Mouse (Mus musculus): ENCODE measurements at regions not wholly inside any gene's neighbourhood (a gene's known extent, or its start where the extent isn't known, plus 50 kb on each side); places are given as distances from the start of the nearest gene placed in this dataset.

GRCm38 (mm10) chr5:72219697-72220096, 51.7 kb upstream of the Commd8 start:
- Histone ChIP-seq H3K4me3 (ENCODE audit: insufficient read depth, low read length) (no peak overlapping the region), H3K27ac (ENCODE audit: insufficient read depth, low read depth, low read length) (no peak overlapping the region), H3K4me1 (ENCODE audit: control insufficient read depth, insufficient read depth, low read length) (peaks cover 20% of the 10 kb centered on the region)
- no peak for TF ChIP-seq POLR2A (IDR thresholded peaks at IDR 0.05; ENCODE audit: borderline replicate concordance, low read depth, low read length)
- TF ChIP-seq CTCF (IDR thresholded peaks at IDR 0.05; ENCODE audit: low read depth, low read length): no peak

- no peak for TF ChIP-seq CTCF (IDR thresholded peaks at IDR 0.05; ENCODE audit: low read depth, low read length)
- no peak for TF ChIP-seq POLR2A (IDR thresholded peaks at IDR 0.05; ENCODE audit: borderline replicate concordance, low read depth, low read length)
- Histone ChIP-seq H3K27ac (ENCODE audit: insufficient read depth, low read depth, low read length) (no peak overlapping the region), H3K4me1 (ENCODE audit: control insufficient read depth, insufficient read depth, low read length) (peaks cover 16% of the 10 kb centered on the region), H3K4me3 (ENCODE audit: insufficient read depth, low read length) (no peak overlapping the region)
These were observed 51.3 kb upstream of the Commd8 start for GRCm38 (mm10) chr5:72219248-72219647.
